Mouse (Mus musculus) kidney, postnatal 0 days (tissue): ENCODE measurements at regions not wholly inside any gene's neighbourhood (a gene's known extent, or its start where the extent isn't known, plus 50 kb on each side); places are given as distances from the start of the nearest gene placed in this dataset.

Experiments used
- ATAC-seq: fragments of 200-750 bp; cut with Nextera tagmentation; replicated peaks from 2 replicates; pipeline ENCODE4 v1.8.0; 2017; ENCODE audit warnings: low read depth, moderate number of reproducible peaks, moderate TSS enrichment, moderate library complexity; ENCODE audit not compliant: low FRiP score
- DNase-seq: peaks from one replicate; pipeline ENCODE4 v3.0.0-alpha.2; 2016; ENCODE audit warnings: low spot score
- H3K27ac ChIP-seq: fragments of 300-500 bp; sonication (generic); 2 replicates; pipeline ENCODE4 v1.5.1; 2014; ENCODE audit warnings: mild to moderate bottlenecking
- H3K27me3 ChIP-seq: fragments of 300-500 bp; sonication (generic); 2 replicates; pipeline ENCODE4 v1.6.1; 2014; ENCODE audit warnings: low read length, mixed read lengths; ENCODE audit not compliant: insufficient read depth
- H3K36me3 ChIP-seq: fragments of 300-500 bp; sonication (generic); 2 replicates; pipeline ENCODE4 v1.6.1; 2014; ENCODE audit warnings: low read length, mixed read lengths; ENCODE audit not compliant: insufficient read depth
- H3K4me1 ChIP-seq: fragments of 300-500 bp; sonication (generic); replicated peaks from 2 replicates; pipeline ENCODE4 v1.6.1; 2014; ENCODE audit warnings: antibody characterized with exemption, low read length, mixed read lengths; ENCODE audit not compliant: insufficient read depth
- H3K4me2 ChIP-seq: fragments of 300-500 bp; sonication (generic); 2 replicates; pipeline ENCODE4 v1.6.1; 2014; ENCODE audit warnings: mild to moderate bottlenecking, low read length, moderate library complexity, mixed read lengths
- H3K4me3 ChIP-seq: fragments of 300-500 bp; sonication (generic); replicated peaks from 2 replicates; pipeline ENCODE4 v1.5.1; 2014; ENCODE audit warnings: low read depth, low read length
- H3K9ac ChIP-seq: fragments of 300-500 bp; sonication (generic); 2 replicates; pipeline ENCODE4 v1.6.1; 2014; ENCODE audit warnings: low read depth, low read length
- H3K9me3 ChIP-seq: fragments of 300-500 bp; sonication (generic); replicated peaks from 2 replicates; pipeline ENCODE4 v1.6.1; 2016; ENCODE audit warnings: low read length, inconsistent platforms, mixed read lengths
- CTCF ChIP-seq: IDR thresholded peaks from 2 replicates; pipeline ENCODE4 v1.5.1; 2016; ENCODE audit warnings: antibody characterized with exemption, low read depth, mild to moderate bottlenecking, moderate library complexity
- WGBS: fragments of 180-500 bp; shearing (Covaris S2); extraction: QIAGEN DNeasy Blood & Tissue Kit; methylation state at CpG from one replicate; pipeline ENCODE4 v1.1.7; 2014; 5-methylcytosine and 5-hydroxymethylcytosine counted together

DNA sequence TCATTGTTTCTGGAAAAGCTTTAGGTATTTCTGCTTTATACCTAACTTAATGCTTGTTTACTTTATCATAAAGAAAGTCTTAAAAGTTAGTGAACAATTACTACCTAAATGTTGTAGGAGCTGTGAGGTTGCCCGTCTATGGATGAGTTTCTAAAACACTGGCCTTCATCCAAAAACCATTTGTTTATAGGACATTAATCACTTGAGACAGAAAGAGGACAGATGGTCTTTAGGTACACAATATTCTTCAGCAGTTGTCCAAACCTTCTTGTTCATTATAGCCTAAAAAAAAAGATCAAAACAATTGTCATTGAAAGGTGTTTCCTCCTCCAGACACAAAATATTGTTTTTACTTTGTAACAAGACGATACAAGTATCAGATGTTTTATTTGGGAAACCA is 891.3 kb upstream of the Ddx18 start:
- no peaks in the 10 kb centered on the region for H3K9me3 ChIP-seq
- 39% methylated on average over 2 of the region's 2 CpGs for WGBS
- H3K4me1 ChIP-seq = no peaks in the 10 kb centered on the region
- H3K9ac ChIP-seq = no peak overlapping the region
- no peak overlapping the region for H3K4me3 ChIP-seq
- H3K36me3 ChIP-seq = no peaks in the 10 kb centered on the region
- H3K27me3 ChIP-seq = no peaks in the 10 kb centered on the region
- H3K27ac ChIP-seq = no peak overlapping the region
- ATAC-seq (no peak), DNase-seq (no peak)
- no peak overlapping the region for H3K4me2 ChIP-seq
- no peak for TF ChIP-seq CTCF

DNA sequence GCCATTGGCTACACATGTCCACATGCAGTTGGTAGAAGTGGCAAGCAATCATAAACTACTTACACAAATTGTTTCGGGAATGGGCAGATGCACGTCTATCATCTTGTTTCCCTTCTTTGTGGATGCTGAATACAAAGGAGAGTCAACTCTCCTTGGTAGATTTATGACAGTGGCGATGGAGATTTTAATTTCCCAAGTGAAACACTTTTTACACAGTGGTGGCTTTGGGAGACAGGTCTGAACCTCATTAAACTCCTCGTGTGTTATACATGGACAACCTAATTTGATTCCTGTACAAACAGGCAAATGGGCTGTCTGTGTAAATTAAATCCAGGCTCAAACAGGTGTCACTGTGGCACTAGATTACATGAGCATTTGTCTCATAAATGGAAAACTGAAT is 887.1 kb upstream of the Ddx18 start:
- Histone ChIP-seq H3K4me2 (no peak overlapping the region), H3K27me3 (no peaks in the 10 kb centered on the region), H3K4me1 (no peaks in the 10 kb centered on the region), H3K9ac (no peak overlapping the region), H3K27ac (no peak overlapping the region), H3K4me3 (no peak overlapping the region), H3K9me3 (no peaks in the 10 kb centered on the region), H3K36me3 (no peaks in the 10 kb centered on the region)
- DNase-seq (no peak), ATAC-seq (no peak)
- WGBS = 49% methylated on average over 4 of the region's 4 CpGs
- no peak for TF ChIP-seq CTCF

DNA sequence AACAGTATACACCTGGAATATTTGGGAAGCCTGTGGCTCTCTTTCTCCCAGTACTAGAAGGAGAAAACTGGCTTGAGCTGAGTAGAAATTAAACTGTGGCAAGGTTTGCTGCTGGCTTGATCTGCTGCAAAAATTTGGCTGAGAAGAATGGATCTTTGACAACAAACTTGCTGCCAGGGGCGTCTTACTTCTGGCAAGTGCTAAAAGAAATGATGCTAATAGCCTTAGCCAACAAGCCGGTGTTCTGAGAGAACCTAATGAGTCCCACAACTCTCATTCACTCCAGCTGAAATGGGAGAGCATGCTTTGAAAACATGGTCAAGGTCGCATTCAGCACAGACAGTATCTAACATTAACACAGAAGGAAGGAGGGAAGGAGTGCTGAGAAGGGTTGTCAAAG is 885.8 kb upstream of the Ddx18 start:
- Histone ChIP-seq H3K4me2 (no peak overlapping the region), H3K4me1 (no peaks in the 10 kb centered on the region), H3K27ac (no peak overlapping the region), H3K9me3 (no peaks in the 10 kb centered on the region), H3K36me3 (no peaks in the 10 kb centered on the region), H3K27me3 (no peaks in the 10 kb centered on the region), H3K4me3 (no peak overlapping the region), H3K9ac (no peak overlapping the region)
- DNase-seq (no peak), ATAC-seq (no peak)
- no peak for TF ChIP-seq CTCF
- 74% methylated on average over 3 of the region's 3 CpGs for WGBS

DNA sequence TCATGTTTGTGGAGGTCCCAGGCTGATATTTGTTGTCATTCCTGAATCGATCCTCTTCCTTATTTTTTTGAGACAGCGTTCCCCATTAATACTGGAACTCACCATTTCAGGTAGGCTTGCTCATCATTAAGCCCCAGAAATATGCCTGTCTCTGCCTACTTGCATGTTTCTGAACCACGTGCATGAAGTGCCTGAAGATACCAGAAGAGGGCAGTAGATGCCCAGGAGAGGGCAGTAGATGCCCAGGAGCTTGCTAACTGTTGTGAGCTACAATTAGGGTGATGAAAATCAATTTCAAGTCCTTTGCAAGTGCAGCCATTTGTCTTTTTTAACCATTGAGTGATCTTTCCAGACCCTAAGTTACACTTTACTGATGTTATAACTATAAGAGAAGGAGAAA is 871.6 kb upstream of the Ddx18 start:
- Histone ChIP-seq H3K27me3 (no peaks in the 10 kb centered on the region), H3K4me2 (no peak overlapping the region), H3K9ac (no peak overlapping the region), H3K36me3 (no peaks in the 10 kb centered on the region), H3K27ac (no peak overlapping the region), H3K4me3 (no peak overlapping the region), H3K9me3 (no peaks in the 10 kb centered on the region), H3K4me1 (no peaks in the 10 kb centered on the region)
- TF ChIP-seq CTCF = peak; percentile 66
- WGBS = 73% methylated on average over 3 of the region's 3 CpGs
- no peak for ATAC-seq
- DNase-seq = peak; percentile 5

DNA sequence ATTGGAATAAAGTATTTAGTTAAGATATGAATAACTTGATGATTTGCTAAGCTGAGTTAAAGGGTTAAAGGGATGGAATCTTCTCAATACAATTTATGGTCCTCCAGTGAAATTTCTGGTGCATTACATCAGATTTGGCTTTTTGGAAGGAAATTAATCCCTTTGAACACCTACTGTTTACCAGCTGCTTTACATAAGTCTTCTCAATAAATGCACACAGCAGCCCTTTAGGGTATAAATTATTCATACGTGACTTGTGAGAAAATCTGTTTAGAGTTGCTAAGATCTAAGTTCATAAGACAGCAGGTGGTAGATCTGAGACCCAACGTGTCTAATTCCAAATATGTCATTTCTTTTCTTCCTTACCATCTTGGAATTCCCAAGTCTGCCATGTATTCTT is 855.7 kb upstream of the Ddx18 start:
- DNase-seq = no peak
- Histone ChIP-seq H3K36me3 (no peaks in the 10 kb centered on the region), H3K27ac (no peak overlapping the region), H3K4me3 (no peak overlapping the region), H3K9me3 (no peaks in the 10 kb centered on the region), H3K9ac (no peak overlapping the region), H3K4me1 (no peaks in the 10 kb centered on the region), H3K27me3 (no peaks in the 10 kb centered on the region), H3K4me2 (no peak overlapping the region)
- no peak for ATAC-seq
- TF ChIP-seq CTCF = no peak
- 86% methylated on average over 2 of the region's 2 CpGs for WGBS

GRCm38 (mm10) chr1:122396342-122396741 is 828.6 kb upstream of the Ddx18 start:
- Histone ChIP-seq H3K4me1 (no peaks in the 10 kb centered on the region), H3K36me3 (no peaks in the 10 kb centered on the region), H3K4me3 (no peak overlapping the region), H3K27ac (no peak overlapping the region), H3K9me3 (no peaks in the 10 kb centered on the region), H3K27me3 (no peaks in the 10 kb centered on the region), H3K4me2 (no peak overlapping the region), H3K9ac (no peak overlapping the region)
- ATAC-seq (no peak), DNase-seq (no peak)
- 96% methylated on average over 2 of the region's 2 CpGs for WGBS
- no peak for TF ChIP-seq CTCF

DNA sequence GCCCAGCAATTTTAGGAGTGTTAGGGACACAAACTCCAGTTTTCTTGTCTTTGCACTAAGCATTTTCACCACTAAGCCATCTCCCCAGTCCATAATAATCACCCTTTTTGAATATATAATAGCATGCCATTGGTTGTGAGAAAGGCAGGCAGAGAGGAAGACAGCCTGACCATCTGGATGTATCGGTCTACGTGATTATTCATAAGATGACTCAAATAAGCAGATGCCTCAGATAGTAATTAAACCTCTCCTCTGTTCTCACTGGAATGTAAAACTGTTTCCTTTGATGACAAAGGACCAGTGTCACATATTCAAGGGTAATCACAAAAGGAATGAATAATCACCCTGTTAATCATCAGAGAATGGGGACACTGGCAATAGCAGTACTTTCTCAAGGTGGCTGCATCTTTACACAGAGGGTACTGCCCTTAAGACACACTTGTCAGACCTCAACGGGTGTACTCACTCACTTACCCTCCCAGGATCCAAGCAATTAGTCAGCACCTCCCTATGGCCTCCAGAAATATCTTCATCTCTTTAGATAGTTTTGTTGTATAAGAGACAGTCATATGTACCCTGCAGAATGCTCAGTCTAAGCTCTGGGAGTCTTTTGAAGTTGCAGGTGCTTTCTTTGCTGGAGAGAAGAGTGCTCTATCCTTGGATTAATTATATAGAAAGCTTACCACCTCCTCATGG is 826.0 kb upstream of the Ddx18 start:
- no peak for TF ChIP-seq CTCF
- H3K4me2 ChIP-seq = no peak overlapping the region
- H3K9ac ChIP-seq = no peak overlapping the region
- no peak for ATAC-seq
- 54% methylated on average over 3 of the region's 3 CpGs for WGBS
- H3K9me3 ChIP-seq = no peaks in the 10 kb centered on the region
- no peak overlapping the region for H3K4me3 ChIP-seq
- no peak overlapping the region for H3K27ac ChIP-seq
- no peaks in the 10 kb centered on the region for H3K36me3 ChIP-seq
- no peak for DNase-seq
- no peaks in the 10 kb centered on the region for H3K27me3 ChIP-seq
- H3K4me1 ChIP-seq = no peaks in the 10 kb centered on the region
